In genomic region chrX:12080095-12080903, GRCm38 (mm10) we compare ENCODE assay signal across 8 mouse cellular contexts.
DNase-seq lines count a peak whose midpoint lies in the region; ATAC-seq and TF ChIP-seq lines count a peak whose summit lies in the region.

No protein-coding gene starts in this region.

- 0% methylated on average over 54 of the region's 97 CpGs for whole genome bisulfite sequencing in kidney, adult 2 months
- WGBS in liver, embryonic 13.5 days (ENCODE audit: insufficient replicate concordance): 2% methylated on average over 50 of the region's 97 CpGs
- WGBS in stomach, postnatal 0 days: 2% methylated on average over 37 of the region's 97 CpGs

- no peaks in the 10 kb centered on the region for H3K27me3 ChIP-seq in kidney, adult 2 months (replicated peaks; ENCODE audit: control insufficient read depth, insufficient read depth, low read length)
- peaks cover 99% of the 10 kb centered on the region for H3K27me3 ChIP-seq in liver, embryonic 13.5 days
- no peaks in the 10 kb centered on the region for H3K27me3 ChIP-seq in stomach, postnatal 0 days (ENCODE audit: control insufficient read depth, insufficient read depth, low read length)

- no peaks in the 10 kb centered on the region for H3K9me3 ChIP-seq in liver, embryonic 13.5 days (replicated peaks)
- H3K9me3 ChIP-seq in stomach, postnatal 0 days (ENCODE audit: control insufficient read depth, low read length): no peaks in the 10 kb centered on the region

- peak; percentile 38 for ATAC-seq in liver, embryonic 13.5 days (ENCODE audit: low read depth)
- ATAC-seq in stomach, postnatal 0 days (ENCODE audit: low FRiP score, low TSS enrichment): peak; percentile 52

- DNase-seq in 416B (ENCODE audit: low read depth) (peak; percentile 77), adipocyte (ENCODE audit: low spot score) (peak; percentile 8)
- DNase-seq in embryo, embryonic 10.5 days (ENCODE audit: low spot score): peak; percentile 72
- DNase-seq in heart, adult 8-10 months (ENCODE audit: low spot score): peak; percentile 38
- DNase-seq in kidney, adult 2 months: peak; percentile 75
- peak; percentile 47 for DNase-seq in liver, embryonic 13.5 days
- peak; percentile 73 for DNase-seq in naive thymus-derived CD4-positive, alpha-beta T cell, adult 2 months (ENCODE audit: low read depth)
- DNase-seq in stomach, postnatal 0 days (ENCODE audit: low spot score): peak; percentile 76

- peak overlapping the region; percentile 81 for H3K9ac ChIP-seq in liver, embryonic 13.5 days
- H3K9ac ChIP-seq in stomach, postnatal 0 days (ENCODE audit: low read length): peak overlapping the region; percentile 78

- TF ChIP-seq CTCF in kidney, adult 2 months (conservative IDR thresholded peaks at IDR 0.05; ENCODE audit: insufficient read depth, insufficient read length, low read depth, low read length): no peak
- no peak for TF ChIP-seq CTCF in stomach, postnatal 0 days (IDR thresholded peaks at IDR 0.05; ENCODE audit: low read depth)

- peaks cover 9% of the 10 kb centered on the region; the same call in 1 of the 2 replicates for H3K4me1 ChIP-seq in kidney, adult 2 months (ENCODE audit: control insufficient read depth, insufficient read depth, low read length)
- peaks cover 46% of the 10 kb centered on the region for H3K4me1 ChIP-seq in liver, embryonic 13.5 days (replicated peaks)
- H3K4me1 ChIP-seq in stomach, postnatal 0 days (replicated peaks; ENCODE audit: control insufficient read depth, insufficient read depth): no peaks in the 10 kb centered on the region

- TF ChIP-seq EP300 in stomach, postnatal 0 days (optimal IDR thresholded peaks at IDR 0.05): no peak

- peak; percentile 89 for TF ChIP-seq POLR2A in kidney, adult 2 months (IDR thresholded peaks at IDR 0.05; ENCODE audit: low read depth, low read length)

- peak overlapping the region; percentile 93 for H3K4me3 ChIP-seq in kidney, adult 2 months (ENCODE audit: insufficient read depth, low read depth, low read length)
- H3K4me3 ChIP-seq in liver, embryonic 13.5 days (replicated peaks): peak overlapping the region; percentile 72
- peak overlapping the region; percentile 53 for H3K4me3 ChIP-seq in stomach, postnatal 0 days (ENCODE audit: low read depth, low read length)

- H3K27ac ChIP-seq in kidney, adult 2 months (ENCODE audit: insufficient read depth, low read depth, low read length): peak overlapping the region; percentile 93
- peak overlapping the region; percentile 59 for H3K27ac ChIP-seq in liver, embryonic 13.5 days
- peak overlapping the region; percentile 91 for H3K27ac ChIP-seq in stomach, postnatal 0 days (replicated peaks)

- no peaks in the 10 kb centered on the region for H3K36me3 ChIP-seq in kidney, adult 2 months (ENCODE audit: control insufficient read depth, insufficient read depth, low read length)
- no peaks in the 10 kb centered on the region for H3K36me3 ChIP-seq in liver, embryonic 13.5 days
- H3K36me3 ChIP-seq in stomach, postnatal 0 days (ENCODE audit: control insufficient read depth, insufficient read depth, low read length): no peaks in the 10 kb centered on the region

- peak overlapping the region; percentile 91 for H3K4me2 ChIP-seq in liver, embryonic 13.5 days
- peak overlapping the region; percentile 74 for H3K4me2 ChIP-seq in stomach, postnatal 0 days (replicated peaks; ENCODE audit: low read depth)

Comparison
In these comparisons a context has a peak if more than half of its experiments do, and no peak if none do; other contexts are left out.
1. Peak in every context shown above with its lines: DNase-seq, ATAC-seq, H3K4me3 ChIP-seq and H3K27ac ChIP-seq.
2. DNase-seq: peak in every context shown above with its lines; median percentile 77 in 416B; 76 in stomach, postnatal 0 days; 75 in kidney, adult 2 months; 73 in naive thymus-derived CD4-positive, alpha-beta T cell, adult 2 months; 72 in embryo, embryonic 10.5 days; 47 in liver, embryonic 13.5 days; 38 in heart, adult 8-10 months; 8 in adipocyte.